Mouse (Mus musculus) embryonic facial prominence, embryonic 10.5 days (tissue): ENCODE measurements at regions not wholly inside any gene's neighbourhood (a gene's known extent, or its start where the extent isn't known, plus 50 kb on each side); places are given as distances from the start of the nearest gene placed in this dataset. TPM values are rescaled to one million over a fixed set of nuclear protein-coding genes. Genes with fewer than 3 reads are reported as not detected.

Source experiments
- DNase-seq: peaks from one replicate; pipeline ENCODE4 v3.0.0-alpha.2; 2017; ENCODE audit warnings: low spot score
- H3K27ac ChIP-seq: fragments of 300-500 bp; sonication (generic); replicated peaks from 2 replicates; pipeline ENCODE4 v1.5.1; 2016; ENCODE audit warnings: mild to moderate bottlenecking
- H3K27me3 ChIP-seq: fragments of 300-500 bp; sonication (generic); replicated peaks from 2 replicates; pipeline ENCODE4 v1.6.1; 2016; ENCODE audit warnings: low read depth, mild to moderate bottlenecking; ENCODE audit not compliant: poor library complexity, severe bottlenecking
- H3K36me3 ChIP-seq: fragments of 300-500 bp; sonication (generic); replicated peaks from 2 replicates; pipeline ENCODE4 v1.6.1; 2016; ENCODE audit warnings: mild to moderate bottlenecking, moderate library complexity
- H3K4me1 ChIP-seq: fragments of 300-500 bp; sonication (generic); 2 replicates; pipeline ENCODE4 v1.6.1; 2016
- H3K4me3 ChIP-seq: fragments of 300-500 bp; sonication (generic); 2 replicates; pipeline ENCODE4 v1.5.1; 2016; ENCODE audit warnings: mild to moderate bottlenecking, moderate library complexity
- H3K9me3 ChIP-seq: fragments of 300-500 bp; sonication (generic); 2 replicates; pipeline ENCODE4 v1.6.1; 2016; ENCODE audit warnings: mild to moderate bottlenecking
- WGBS: fragments of 180-500 bp; shearing (Covaris S2); methylation state at CpG from one replicate; pipeline ENCODE4 v1.1.7; 2016; 5-methylcytosine and 5-hydroxymethylcytosine counted together
- microRNA-seq: library from miRNA; unstranded; fragments of <30 nt; microRNA quantifications from one replicate; pipeline ENCODE4, GENCODE M21; 2017

DNA sequence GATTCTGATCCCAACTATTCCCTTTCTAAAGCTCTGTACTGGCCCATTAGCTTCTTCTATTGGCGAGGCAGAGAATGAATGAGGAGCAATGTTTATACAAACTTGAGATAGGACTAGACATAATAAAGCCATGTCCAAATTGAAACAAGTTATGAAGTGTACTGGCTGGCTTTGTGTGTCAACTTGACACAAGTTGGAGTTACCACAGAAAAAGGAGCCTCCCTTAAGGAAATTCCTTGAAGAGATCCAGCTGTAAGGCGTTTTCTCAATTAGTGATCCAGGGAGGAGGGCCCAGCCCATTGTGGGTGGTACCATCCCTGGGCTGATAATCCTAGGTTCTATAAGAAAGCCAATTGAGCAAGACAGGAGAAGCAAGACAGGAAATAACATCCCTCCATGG, 135.9 kb upstream of the Cr2 start:
- Histone ChIP-seq H3K27ac (no peak overlapping the region), H3K9me3 (no peaks in the 10 kb centered on the region), H3K4me3 (no peak overlapping the region), H3K36me3 (no peaks in the 10 kb centered on the region), H3K4me1 (no peaks in the 10 kb centered on the region), H3K27me3 (no peaks in the 10 kb centered on the region)
- WGBS, result 72% methylated on average over 2 of the region's 2 CpGs
- DNase-seq, result no peak

- Histone ChIP-seq H3K36me3 (no peaks in the 10 kb centered on the region), H3K4me3 (no peak overlapping the region), H3K27me3 (no peaks in the 10 kb centered on the region), H3K9me3 (no peaks in the 10 kb centered on the region), H3K4me1 (no peaks in the 10 kb centered on the region), H3K27ac (no peak overlapping the region)
- WGBS, result 87% methylated on average over 2 of the region's 2 CpGs
- DNase-seq, result no peak
Measured at GRCm38 (mm10) chr1:195285076-195285475, 108.6 kb upstream of the Cr2 start.

- Histone ChIP-seq H3K9me3 (no peaks in the 10 kb centered on the region), H3K36me3 (no peaks in the 10 kb centered on the region), H3K27me3 (no peaks in the 10 kb centered on the region), H3K27ac (no peak overlapping the region), H3K4me3 (no peak overlapping the region), H3K4me1 (no peaks in the 10 kb centered on the region)
- WGBS, result 3% methylated on average over 30 of the region's 30 CpGs
- DNase-seq, result peak; percentile 100
Measured at GRCm38 (mm10) chr1:195241496-195241895, 65.0 kb upstream of the Cr2 start.

- H3K4me1 ChIP-seq, result no peaks in the 10 kb centered on the region
- no peaks in the 10 kb centered on the region for H3K36me3 ChIP-seq
- peak; percentile 27 for DNase-seq
- no peaks in the 10 kb centered on the region for H3K27me3 ChIP-seq
- H3K27ac ChIP-seq, result no peak overlapping the region
- H3K9me3 ChIP-seq, result no peaks in the 10 kb centered on the region
- H3K4me3 ChIP-seq, result no peak overlapping the region
Measured at GRCm38 (mm10) chr1:195232658-195233057, 56.1 kb upstream of the Cr2 start.

- Histone ChIP-seq H3K9me3 (no peaks in the 10 kb centered on the region), H3K27ac (no peak overlapping the region), H3K4me3 (no peak overlapping the region), H3K36me3 (no peaks in the 10 kb centered on the region), H3K27me3 (no peaks in the 10 kb centered on the region), H3K4me1 (no peaks in the 10 kb centered on the region)
- no peak for DNase-seq
- WGBS, result 84% methylated on average over 2 of the region's 2 CpGs
Measured at GRCm38 (mm10) chr1:195227007-195227406, 50.5 kb upstream of the Cr2 start.

Small RNA genes in the stretch of these regions (microRNA-seq; reads per million reads assigned to microRNA genes)
- not detected for gene Gm24802
